Mouse (Mus musculus) adrenal gland, postnatal 25 days (tissue): ENCODE data around the gene Hoxc4. TPM values are rescaled to one million over a fixed set of nuclear protein-coding genes. Genes with fewer than 3 reads are reported as not detected.

Experiments
- DNase-seq: peaks from one replicate; pipeline ENCODE4 v3.0.0; 2021; ENCODE audit warnings: mixed read lengths
- total RNA-seq: library from RNA; stranded (reverse); gene quantifications from 2 replicates; pipeline ENCODE4 v1.2.3, GENCODE M21; 2021

The Hoxc4 gene
- total RNA-seq, 1 experiment from 2014 or later, result 8.4 TPM

DNA sequence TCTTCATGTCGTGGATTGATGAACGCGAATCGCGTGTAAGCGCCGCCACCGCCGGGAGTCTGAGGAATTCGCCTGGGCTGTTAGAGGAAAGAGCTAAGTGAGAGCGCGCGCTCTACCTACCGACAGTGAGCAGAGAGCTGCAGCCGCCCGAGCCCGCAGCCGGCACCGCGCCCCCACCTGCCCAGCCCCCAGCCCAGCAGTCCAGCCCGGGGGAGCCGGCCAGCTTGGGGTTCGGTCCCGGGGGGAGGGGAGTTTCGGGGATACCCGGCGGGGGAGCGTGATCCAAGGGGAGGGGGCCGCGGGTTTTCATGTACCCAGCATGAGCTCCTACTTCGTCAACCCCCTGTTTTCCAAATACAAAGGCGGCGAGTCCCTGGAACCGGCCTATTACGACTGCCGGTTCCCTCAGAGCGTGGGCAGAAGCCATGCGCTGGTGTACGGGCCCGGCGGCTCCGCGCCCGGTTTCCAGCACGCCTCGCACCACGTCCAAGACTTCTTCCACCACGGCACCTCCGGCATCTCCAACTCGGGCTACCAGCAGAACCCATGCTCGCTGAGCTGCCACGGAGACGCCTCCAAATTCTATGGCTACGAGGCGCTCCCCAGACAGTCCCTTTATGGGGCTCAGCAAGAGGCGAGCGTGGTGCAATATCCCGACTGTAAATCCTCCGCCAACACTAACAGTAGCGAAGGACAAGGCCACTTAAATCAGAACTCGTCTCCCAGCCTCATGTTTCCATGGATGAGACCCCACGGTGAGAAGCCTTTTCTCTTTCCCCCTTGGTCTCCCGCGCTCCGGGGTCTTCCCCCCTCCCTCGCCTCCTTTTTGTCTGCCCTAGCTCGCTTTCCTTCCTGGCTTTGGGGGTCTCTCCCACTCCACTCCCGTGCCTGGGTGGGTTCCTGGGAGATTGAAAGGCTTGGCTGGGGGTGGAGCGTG is 28.0 kb upstream of the Hoxc4 start, which contains the start of gene Hoxc8:
Gene Hoxc8, plus strand, starts transcription at position 147 of the 937 bp plus-strand sequence.
- DNase-seq, result peak; percentile 52

DNA sequence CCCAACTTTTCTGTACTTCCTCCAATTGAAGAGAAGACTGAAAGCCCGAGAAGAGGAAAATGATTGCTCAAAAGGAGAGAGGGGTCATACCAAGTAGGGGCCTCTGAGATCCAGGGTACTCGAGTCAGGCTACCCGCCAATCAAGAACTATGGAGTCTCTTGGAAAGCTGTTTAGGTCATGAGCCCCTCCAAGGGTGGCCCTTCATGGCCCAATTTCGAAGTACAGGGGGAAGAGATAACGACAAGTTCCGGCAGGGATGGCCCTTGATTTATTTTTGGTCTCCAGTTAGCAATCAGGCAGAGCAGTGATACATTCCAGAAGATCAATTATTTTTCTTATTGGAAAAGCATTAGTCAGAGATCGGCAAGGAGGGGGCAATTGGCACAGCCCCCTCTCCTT is 27.0 kb upstream of the Hoxc4 start:
- DNase-seq, result no peak

DNA sequence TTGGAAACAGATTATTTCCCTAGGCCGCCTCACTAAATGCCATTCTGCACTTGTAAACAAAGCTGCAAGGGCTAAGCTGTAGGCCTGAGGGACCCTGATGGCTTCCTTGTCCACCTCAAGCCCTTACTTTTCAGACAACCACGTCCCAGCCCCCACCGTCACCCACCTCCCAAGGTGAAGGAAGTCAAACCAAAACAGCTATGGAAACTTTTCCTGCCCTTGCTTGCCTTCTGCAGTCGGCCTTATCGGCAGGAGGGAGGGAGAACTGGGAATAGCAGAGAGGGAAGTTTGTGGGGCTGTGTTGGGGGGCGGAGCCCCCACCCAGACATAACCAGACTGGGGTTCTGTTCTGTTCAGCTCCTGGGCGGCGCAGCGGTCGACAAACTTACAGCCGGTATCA is 26.5 kb upstream of the Hoxc4 start:
- no peak for DNase-seq

DNA sequence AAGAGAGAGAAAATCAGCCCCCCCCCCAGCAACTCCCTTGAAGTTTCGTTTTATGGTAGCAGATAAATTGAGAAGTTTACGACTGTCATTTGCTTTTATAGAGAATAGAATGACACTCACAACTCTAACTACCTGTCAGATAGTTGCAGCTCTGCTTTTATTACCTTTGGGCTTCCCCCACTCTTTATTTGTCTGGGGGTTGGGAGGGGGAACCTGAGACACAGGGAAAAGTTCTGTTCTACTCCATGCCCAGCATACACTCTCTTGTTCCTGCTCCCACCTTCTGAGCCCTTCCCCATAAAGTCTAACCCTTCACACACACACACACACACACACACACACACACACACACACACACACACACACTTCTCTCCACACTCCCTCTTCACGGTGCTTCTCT is 25.9 kb upstream of the Hoxc4 start:
- DNase-seq, result no peak

DNA sequence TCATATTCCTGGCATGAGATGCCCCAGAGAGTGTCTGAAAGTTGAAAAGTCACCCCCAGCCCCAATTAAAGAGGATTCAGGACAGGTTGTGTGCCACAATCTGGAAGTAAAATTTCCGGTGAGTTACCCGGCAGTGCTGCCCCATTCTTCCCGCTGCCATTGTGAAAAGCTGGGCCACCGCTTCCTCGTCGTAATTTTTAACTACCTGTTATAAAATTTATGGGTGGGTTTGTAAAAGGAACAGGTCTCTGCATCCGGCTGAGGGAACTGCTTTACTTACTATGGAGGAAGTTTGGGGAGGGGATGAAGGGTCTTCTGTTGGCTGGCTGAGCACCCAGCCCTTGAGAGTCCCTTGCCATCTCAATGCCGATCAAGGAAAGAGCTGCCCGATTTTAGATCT is 22.2 kb upstream of the Hoxc4 start:
- no peak for DNase-seq

DNA sequence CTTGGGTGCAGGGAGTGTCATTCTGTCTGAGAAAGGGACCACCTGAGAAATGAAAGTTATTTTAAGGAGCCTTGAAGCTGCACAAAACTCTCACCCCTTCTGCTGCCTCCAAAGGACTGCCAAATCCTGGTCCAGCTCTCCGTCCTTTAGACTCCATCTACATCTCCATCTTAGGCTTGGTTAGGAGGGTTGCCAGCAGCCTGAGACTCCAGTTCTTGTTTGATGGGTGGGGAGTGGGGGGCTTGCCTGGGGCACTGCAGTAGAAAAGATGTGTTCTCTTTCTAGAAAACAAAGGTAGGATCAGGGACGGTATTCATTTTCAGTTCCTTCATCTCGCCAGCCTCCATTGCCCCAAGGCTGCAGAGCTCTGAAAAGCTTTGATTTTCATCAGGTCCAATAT is 21.3 kb upstream of the Hoxc4 start:
- DNase-seq, result no peak

DNA sequence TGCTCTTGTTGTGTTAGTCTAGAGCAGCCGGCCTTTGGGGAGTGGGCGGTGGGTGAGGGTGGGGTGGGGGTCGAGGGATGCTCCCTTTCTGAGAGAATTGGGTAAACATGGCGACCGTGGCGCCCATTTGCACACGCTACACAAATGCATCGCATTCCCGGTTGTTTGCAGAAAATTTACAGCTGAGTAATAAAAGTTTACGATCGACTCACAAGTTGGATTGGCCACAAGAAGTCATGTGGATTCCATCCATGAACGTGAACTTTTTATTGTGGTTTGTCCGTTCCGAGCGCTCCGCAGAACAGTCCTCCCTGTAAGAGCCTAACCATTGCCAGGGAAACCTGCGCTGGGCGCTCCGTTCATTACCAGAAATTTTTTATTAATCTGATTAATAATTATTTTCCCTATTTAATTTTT is 20.8 kb upstream of the Hoxc4 start, which contains the start of gene Hoxc6:
Gene Hoxc6, plus strand, starts transcription at position 319 of the 417 bp plus-strand sequence.
- peak; percentile 42 for DNase-seq

DNA sequence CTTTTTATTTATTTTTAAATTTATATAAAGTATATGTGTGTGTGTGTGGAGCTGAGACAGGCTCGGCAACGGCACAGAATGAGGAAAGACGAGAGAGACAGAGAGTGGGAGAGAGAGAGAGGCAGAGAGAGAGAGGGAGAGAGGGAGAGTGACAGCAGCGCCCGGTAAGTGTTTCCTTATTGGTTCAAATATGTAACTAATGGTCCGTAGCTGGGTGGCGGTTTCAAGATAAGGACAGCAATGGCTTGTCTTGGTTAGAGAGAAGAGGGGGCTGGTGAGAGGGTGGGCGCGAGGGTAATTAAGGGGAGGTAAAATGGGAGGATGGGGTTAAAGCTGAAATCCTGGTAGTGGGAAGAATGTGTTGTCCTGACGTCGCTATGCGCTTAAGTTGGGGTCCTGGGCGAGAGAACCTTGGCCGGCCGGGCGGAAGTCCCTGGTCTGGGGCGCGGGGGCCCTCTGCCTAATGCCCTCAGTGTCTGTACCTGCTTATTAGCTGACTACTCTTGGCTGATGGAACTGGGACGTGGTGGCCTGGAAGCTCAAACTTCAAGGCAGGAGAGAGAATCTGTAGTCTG is 20.0 kb upstream of the Hoxc4 start:
- DNase-seq, result no peak

DNA sequence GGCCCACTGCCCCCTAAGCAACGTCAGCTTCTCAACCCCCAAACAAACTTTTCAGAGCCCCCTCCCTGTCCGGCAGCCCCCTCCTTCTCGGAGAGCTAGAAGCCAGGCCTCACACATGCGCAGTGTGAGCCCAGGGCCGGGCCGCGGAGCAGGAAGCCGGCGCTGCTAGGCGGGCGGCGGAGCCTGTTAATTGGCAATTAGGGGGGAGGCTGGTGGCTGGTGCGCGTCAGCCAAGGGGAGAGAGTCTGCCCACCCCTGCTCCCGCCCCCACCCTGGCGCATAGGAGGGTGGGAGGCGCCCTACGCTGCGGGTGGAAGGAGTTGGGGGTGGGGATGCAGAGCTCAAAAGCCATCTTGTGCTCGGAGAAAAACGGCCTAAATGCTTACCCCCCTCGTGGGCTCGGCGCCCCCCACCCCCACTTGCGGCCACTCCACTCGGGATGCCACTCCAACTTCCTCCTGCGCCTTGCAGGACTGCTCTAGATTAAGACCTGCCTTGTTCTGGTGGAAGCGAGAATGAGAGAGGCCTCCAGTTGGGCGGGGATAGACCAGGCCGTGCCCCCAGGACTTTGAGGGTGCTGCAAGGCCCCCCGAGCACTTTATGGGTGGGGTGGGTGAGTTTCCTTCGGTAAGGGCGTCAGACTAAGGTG is 19.4 kb upstream of the Hoxc4 start:
- peak; percentile 89 for DNase-seq

DNA sequence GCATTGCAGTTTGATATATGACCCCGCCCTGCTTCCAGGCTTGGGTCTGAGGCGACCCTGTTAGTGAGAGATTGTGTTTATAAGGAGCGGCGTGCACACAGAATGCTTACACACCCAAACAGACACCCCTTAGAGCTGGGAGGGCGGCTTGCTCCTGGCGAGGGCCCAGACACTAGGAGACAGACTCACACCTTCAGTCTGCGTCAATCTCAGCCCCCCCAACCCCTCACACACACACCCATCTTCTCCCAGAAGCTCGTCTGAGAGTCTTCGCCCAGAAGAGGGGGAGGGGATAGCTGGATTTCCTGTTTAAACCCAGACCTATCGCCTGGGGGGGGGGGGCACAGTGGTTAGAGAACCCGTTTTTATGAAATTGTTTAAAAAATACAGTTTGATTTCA is 18.8 kb upstream of the Hoxc4 start:
- no peak for DNase-seq

DNA sequence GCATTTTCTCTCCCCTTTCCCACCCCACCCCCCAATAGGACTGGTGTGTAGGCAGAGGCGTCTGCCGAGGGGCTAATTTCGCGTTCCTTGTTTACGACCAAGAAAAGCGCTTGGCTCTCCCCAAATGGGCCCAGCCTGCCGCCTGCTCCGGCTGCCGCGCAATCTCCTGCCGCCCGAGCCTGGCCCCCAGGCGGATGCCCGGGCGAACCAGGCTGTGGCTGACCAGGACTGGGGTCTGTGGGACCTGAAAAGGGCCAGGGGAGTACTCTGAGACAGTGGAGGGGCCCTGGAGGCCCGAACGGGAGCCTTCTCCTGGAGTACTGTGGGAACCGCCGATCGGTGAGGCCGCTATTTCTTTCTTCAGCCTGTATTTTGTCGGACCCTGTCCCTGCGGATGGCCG is 18.2 kb upstream of the Hoxc4 start:
- no peak for DNase-seq

DNA sequence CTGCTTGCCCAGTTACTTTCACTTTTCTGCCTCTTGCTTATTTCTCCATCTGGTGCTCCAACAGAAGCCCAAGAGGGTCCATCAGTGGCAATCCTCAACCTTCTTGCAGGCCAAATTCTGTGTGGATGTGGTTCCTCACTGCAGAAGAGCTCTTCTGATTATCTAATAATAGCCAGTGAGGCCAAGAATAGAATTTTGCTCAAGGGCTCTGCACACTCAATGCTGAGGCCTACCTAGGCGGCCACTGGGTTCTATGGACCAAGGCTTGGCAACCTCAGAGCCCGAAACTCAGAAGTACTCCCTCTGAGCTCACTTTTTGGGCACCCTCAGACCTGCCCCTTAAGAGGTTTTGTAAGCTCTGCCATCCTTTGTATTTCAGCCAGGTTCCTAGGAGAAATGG is 17.4 kb upstream of the Hoxc4 start:
- no peak for DNase-seq

DNA sequence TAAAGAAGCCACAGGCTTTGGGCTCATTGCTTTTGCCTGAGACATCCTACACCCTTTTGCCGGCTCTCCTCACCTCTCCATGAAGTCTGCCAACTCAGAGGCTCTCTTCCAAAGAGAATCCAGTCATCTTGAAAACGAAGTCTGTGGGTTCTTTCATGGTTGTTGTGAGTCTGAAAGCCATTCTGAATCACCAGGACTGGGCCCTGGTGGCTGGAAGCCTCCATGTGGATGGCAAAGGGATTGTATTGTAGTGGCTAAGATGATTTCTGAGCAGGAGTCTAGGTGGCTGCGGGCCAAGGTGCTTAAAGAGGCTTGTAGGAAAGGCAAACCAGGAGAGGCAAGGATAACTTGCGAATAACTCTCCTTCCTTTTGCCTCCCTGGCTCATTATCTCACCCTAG is 16.6 kb upstream of the Hoxc4 start:
- DNase-seq, result peak; percentile 45

DNA sequence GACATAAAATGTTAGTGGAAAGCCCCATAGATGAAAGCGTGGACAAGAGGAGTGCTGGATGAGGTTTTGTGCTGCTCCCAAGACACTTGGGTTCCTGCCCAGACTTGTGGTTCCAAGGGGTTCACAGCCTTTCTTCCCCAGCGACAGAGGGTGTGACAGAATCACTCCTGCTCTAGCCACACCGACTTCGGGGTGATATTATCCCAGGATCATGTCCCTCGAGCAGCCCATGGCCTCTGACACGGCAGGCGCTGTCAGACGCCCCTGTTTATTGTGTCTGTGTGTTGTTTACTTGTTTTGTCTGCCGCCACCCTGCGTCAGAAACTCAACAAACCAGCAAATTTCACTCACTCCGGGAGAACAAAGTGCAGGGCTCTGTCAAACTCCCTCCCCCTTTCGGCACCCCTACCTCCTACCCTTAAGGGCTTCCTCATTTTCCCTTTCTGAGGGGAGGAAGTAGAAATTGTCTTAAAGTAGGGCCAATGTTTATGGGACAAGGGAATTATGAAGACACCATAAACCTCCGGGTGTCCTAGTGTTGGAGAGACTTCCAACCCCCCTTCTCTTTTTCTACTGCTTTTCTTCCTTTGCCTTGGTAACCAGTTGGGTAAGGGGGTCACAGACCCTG is 15.8 kb upstream of the Hoxc4 start:
- DNase-seq, result no peak

DNA sequence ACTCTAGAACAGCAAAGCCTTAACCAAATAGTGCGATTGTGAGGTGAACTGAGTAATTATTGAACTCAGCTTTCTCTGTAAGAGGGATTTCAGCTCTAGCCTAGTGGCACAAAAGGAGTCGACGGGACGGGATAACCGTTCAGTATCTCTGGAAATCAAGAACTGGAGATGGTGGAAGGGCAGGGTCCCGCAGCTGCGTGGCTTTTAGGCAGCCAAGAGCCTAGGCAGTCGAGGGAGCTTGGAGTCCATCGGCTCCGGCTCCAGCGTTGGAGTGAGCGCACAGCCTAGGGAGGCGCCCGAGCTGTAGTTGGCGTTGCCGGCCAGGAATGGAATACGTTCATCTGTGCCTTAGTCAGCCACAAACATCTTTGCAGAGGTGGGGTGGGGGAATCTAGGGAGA is 13.4 kb upstream of the Hoxc4 start:
- peak; percentile 57 for DNase-seq

DNA sequence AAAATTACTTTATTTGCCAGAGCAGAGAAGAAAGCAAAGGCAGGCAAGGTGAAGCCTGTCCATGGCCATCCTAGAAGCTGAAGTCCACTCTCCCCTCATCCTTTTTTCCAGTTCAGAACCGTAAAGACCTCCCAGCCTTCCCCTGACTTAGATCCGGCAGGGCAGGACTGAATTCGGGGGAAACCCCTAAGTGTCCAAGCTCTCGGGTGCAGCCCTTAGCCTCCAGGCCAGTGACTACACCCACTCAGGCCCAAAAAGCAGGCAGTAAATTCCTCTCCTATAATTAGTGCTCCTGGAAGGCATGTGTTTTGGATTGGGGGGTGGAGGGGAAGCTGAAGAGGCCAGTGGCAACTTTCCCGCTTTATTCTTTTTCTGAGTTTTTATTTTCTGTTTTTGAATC is 12.9 kb upstream of the Hoxc4 start:
- no peak for DNase-seq

DNA sequence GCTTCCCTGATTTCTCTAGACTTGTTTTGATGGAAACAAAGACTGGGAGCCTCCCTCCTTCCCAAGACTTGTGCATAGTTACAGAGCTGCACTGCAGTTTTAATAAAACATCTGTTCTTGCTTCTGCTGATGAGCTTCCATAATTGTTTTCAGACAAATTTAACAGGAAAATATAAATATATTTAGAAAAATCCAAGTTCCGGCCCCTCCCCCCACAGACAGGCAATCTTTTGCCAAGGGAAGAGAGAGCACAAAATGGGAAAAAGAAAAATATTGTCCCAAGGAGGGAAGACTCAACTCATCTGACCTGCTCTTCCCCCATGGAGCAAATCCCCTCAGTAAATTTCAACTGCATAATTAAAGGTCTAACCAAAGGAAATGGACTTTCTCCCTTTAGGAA is 12.4 kb upstream of the Hoxc4 start:
- no peak for DNase-seq

DNA sequence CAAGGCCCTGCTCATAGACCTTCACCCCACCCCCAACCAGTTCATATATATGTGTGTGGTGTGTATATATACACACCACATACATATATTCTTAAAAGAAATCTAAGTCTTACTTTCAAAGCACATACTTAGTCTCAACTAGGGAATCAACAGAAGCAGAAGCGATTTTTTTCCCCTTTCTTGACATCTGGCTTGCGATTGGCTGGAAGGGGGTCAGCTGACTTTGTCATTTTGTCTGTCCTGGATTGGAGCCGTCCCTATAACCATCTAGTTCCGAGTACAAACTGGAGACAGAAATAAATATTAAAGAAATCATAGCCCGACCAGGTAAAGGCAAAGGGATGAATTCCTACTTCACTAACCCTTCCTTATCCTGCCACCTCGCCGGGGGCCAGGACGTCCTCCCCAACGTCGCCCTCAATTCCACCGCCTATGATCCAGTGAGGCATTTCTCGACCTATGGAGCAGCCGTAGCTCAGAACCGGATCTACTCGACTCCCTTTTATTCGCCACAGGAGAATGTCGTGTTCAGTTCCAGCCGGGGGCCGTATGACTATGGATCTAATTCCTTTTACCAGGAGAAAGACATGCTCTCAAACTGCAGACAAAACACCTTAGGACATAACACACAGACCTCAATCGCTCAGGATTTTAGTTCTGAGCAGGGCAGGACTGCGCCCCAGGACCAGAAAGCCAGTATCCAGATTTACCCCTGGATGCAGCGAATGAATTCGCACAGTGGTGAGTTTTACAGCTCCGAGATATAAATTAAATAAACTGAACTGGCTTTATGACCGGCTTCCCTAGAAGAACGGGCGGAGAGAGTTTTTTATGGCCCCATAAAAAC is 9.2 kb upstream of the Hoxc4 start:
- peak; percentile 57 for DNase-seq

DNA sequence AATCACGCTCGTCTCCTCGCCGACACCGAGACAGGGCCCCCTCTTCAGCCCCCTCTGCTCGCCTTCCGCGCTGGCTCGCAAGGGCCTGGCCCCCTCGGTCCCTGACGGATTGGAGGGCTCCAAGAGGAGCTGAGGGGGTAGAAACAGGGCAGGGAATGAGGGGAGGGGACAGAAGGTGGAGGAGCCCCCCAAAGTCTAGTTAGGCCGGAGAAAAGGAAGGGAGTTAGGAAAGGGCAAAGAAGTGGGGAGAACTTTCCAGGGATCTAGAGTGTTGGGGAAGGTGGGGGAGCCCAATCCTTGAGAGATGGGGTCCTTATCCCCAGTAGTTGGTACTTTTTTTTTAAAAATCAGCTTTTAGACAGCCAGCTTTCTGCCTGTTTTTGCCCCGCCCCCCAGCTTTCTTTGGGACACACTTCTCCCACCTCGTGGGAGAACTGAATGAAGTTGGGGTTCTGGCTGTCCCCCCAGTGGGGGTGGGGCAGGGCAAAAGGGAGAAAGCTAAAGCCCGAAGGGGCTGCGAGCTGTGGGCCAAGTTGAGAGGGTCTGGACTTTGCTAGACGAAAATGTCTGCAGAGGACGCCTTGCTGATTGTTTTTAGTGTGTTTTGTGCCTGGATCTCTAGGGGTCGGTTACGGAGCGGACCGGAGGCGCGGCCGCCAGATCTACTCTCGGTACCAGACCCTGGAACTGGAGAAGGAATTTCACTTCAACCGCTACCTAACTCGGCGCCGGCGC is 8.5 kb upstream of the Hoxc4 start:
- DNase-seq, result peak; percentile 54

DNA sequence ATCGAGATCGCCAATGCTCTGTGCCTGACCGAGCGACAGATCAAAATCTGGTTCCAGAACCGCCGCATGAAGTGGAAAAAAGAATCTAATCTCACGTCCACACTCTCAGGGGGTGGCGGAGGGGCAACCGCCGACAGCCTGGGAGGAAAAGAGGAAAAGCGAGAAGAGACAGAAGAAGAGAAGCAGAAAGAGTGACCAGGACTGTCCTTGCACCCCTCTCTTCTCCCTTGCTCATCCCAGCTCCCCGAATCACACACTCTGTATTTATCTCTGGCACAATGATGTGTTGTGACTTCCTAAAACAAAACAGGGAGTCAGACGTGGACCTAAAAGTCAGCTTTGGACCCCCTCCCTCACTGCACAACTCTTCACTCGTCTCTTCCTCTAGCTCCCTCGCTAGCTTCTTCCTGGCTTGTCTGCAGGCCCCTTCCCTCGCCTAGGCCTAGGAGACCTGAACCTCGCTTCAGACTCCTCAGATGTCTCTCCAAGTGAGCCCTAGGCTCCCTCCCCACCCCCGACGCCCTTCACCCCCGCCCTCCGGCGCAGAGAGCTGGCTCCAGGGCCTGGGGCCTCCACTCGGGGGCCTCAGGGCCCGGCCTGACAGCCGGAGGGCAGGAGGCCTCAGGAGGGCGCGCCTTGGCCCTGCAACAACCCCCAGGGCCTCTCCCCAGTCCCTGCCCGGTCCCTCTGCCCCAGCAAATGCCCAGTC is 7.7 kb upstream of the Hoxc4 start:
- DNase-seq, result no peak
